Mouse (Mus musculus) MEL (cell line): Measurements from ENCODE around the gene Tmem184a.

Experiments used
- CTCF ChIP-seq, 3 experiments: IDR thresholded peaks in 2 of 3; conservative IDR thresholded peaks in 1 of 3; 2 replicates each; pipeline ENCODE4 v1.5.1; 2011 to 2012; ENCODE audit warnings: low read length in 3 of 3, low read depth in 2 of 3, mild to moderate bottlenecking in 2 of 3, improper control_type of control experiment in 1 of 3, inconsistent platforms in 1 of 3, mixed read lengths in 1 of 3, moderate library complexity in 1 of 3; ENCODE audit not compliant: control insufficient read depth in 1 of 3, insufficient read depth in 1 of 3, poor library complexity in 1 of 3, severe bottlenecking in 1 of 3
- GATA1 ChIP-seq: IDR thresholded peaks from 2 replicates; pipeline ENCODE4 v1.6.1; 2011; ENCODE audit warnings: low read depth, low read length, improper control_type of control experiment
- MAFK ChIP-seq: IDR thresholded peaks from 2 replicates; pipeline ENCODE4 v1.6.1; 2011; ENCODE audit warnings: low read depth, mild to moderate bottlenecking, low read length, improper control_type of control experiment, borderline replicate concordance
- MAZ ChIP-seq: IDR thresholded peaks from 2 replicates; pipeline ENCODE4 v1.6.1; 2012; ENCODE audit warnings: low read depth, mild to moderate bottlenecking, inconsistent platforms, low read length, improper control_type of control experiment
- POLR2A ChIP-seq, 2 experiments: IDR thresholded peaks; 2 replicates each; pipeline ENCODE4 v1.6.1; 2011 to 2012; ENCODE audit warnings: low read length in 2 of 2, mild to moderate bottlenecking in 2 of 2, control low read depth in 1 of 2, improper control_type of control experiment in 1 of 2, low read depth in 1 of 2, moderate library complexity in 1 of 2; ENCODE audit not compliant: control insufficient read depth in 1 of 2, insufficient read depth in 1 of 2, poor library complexity in 1 of 2
- TBP ChIP-seq: IDR thresholded peaks from 2 replicates; pipeline ENCODE4 v1.8.0; 2011; ENCODE audit warnings: low read depth, low read length, improper control_type of control experiment

DNA sequence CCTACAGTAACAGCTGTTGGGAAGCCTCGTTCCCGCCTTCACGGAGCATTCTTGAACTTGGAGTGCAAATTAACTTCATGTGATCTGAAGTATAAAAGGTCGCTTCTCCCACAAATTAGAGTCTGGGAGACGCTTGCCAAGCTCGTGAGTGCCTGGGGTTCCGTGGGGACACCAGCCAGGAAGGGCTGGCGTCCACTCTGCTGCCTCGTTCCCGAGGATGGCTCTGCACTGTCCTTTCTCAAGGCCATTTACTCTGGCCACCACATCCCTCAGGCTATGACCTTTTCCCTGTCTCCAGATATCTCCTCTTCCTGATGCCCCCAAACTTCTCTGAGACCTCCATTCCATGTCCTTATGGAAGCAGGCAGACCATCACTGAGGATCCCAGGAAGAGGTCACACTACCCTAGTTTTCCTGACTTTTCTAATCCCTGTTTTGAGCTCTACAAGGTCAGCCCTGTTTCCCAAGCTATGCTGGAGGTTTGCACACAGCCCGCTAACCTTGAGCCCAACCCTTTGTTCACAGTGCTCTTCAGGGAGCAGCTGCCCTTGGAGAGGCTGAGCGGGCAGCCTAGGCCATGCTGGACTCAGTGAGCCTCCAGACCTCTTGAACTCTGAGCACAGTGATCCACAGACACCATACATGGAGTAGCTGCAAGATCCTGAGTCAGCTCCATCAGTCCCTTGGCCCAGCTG lies 30.1 kb upstream of the Tmem184a start:
- TF ChIP-seq TBP (no peak), GATA1 (no peak), MAZ (no peak), POLR2A (IDR thresholded peaks at IDR 0.05; ENCODE audit: control insufficient read depth in 1 of 2, insufficient read depth in 1 of 2, low read depth in 1 of 2, low read length in 2 of 2, poor library complexity in 1 of 2) (no peak), CTCF (IDR thresholded peaks at IDR 0.05 in 2 of 3, conservative IDR thresholded peaks at IDR 0.05 in 1 of 3; ENCODE audit: control insufficient read depth in 1 of 3, insufficient read depth in 1 of 3, low read depth in 2 of 3, low read length in 3 of 3, poor library complexity in 1 of 3, severe bottlenecking in 1 of 3) (no peak), MAFK (no peak)
